Mouse (Mus musculus) hindbrain, embryonic 10.5 days (tissue): ENCODE results near the gene Tcte1. TPM values are rescaled to one million over a fixed set of nuclear protein-coding genes. Genes with fewer than 3 reads are reported as not detected.

ENCODE experiments used
- DNase-seq: peaks from one replicate; pipeline ENCODE4 v3.0.0-alpha.2; 2017; ENCODE audit warnings: low spot score
- H3K27ac ChIP-seq: fragments of 300-500 bp; sonication (generic); 2 replicates; pipeline ENCODE4 v1.5.1; 2016; ENCODE audit warnings: mild to moderate bottlenecking, moderate library complexity
- H3K27me3 ChIP-seq: fragments of 300-500 bp; sonication (generic); 2 replicates; pipeline ENCODE4 v1.6.1; 2016; ENCODE audit warnings: mild to moderate bottlenecking; ENCODE audit not compliant: poor library complexity, insufficient read depth, severe bottlenecking
- H3K36me3 ChIP-seq: fragments of 300-500 bp; sonication (generic); 2 replicates; pipeline ENCODE4 v1.6.1; 2016; ENCODE audit warnings: mild to moderate bottlenecking, moderate library complexity
- H3K4me1 ChIP-seq: fragments of 300-500 bp; sonication (generic); replicated peaks from 2 replicates; pipeline ENCODE4 v1.6.1; 2016; ENCODE audit warnings: mild to moderate bottlenecking
- H3K4me3 ChIP-seq: fragments of 300-500 bp; sonication (generic); 2 replicates; pipeline ENCODE4 v1.5.1; 2016; ENCODE audit warnings: mild to moderate bottlenecking, moderate library complexity
- H3K9me3 ChIP-seq: fragments of 300-500 bp; sonication (generic); 2 replicates; pipeline ENCODE4 v1.6.1; 2016; ENCODE audit warnings: mild to moderate bottlenecking, moderate library complexity
- WGBS: fragments of 180-500 bp; shearing (Covaris S2); methylation state at CpG from one replicate; pipeline ENCODE4 v1.1.7; 2016; 5-methylcytosine and 5-hydroxymethylcytosine counted together
- polyA plus RNA-seq: library from polyadenylated mRNA; unstranded; fragments of >200 nt; fragmentation: Nextera tagmentation; extraction: Ambion mirVana; gene quantifications from 2 replicates; pipeline ENCODE4 v1.2.1, GENCODE M21; 2016

The Tcte1 gene
- polyA plus RNA-seq, 1 experiment from 2014 or later: 3.8 TPM

GRCm38 (mm10) chr17:45586449-45586837 lies 63.2 kb downstream of the Tcte1 start:
- no peak overlapping the region for H3K4me3 ChIP-seq
- WGBS: 99% methylated on average over 3 of the region's 3 CpGs
- H3K27ac ChIP-seq: peak overlapping the region; percentile 81; the same call in 1 of the 2 replicates

GRCm38 (mm10) chr17:45588370-45588769 lies 65.1 kb downstream of the Tcte1 start:
- Histone ChIP-seq H3K4me3 (no peak overlapping the region), H3K4me1 (peaks cover 54% of the 10 kb centered on the region), H3K9me3 (peaks cover 8% of the 10 kb centered on the region; the same call in 1 of the 2 replicates), H3K27me3 (peaks cover 8% of the 10 kb centered on the region), H3K36me3 (peaks cover 38% of the 10 kb centered on the region), H3K27ac (no peak overlapping the region)
- WGBS: 92% methylated on average over 7 of the region's 7 CpGs
- DNase-seq: no peak

More at GRCm38 (mm10) chr17:45586449-45586837, 63.2 kb downstream of the Tcte1 start:
- Histone ChIP-seq H3K36me3 (peaks cover 38% of the 10 kb centered on the region), H3K27me3 (no peaks in the 10 kb centered on the region), H3K9me3 (peaks cover 8% of the 10 kb centered on the region; the same call in 1 of the 2 replicates), H3K4me1 (peaks cover 38% of the 10 kb centered on the region)
- peak; percentile 39 for DNase-seq

DNA sequence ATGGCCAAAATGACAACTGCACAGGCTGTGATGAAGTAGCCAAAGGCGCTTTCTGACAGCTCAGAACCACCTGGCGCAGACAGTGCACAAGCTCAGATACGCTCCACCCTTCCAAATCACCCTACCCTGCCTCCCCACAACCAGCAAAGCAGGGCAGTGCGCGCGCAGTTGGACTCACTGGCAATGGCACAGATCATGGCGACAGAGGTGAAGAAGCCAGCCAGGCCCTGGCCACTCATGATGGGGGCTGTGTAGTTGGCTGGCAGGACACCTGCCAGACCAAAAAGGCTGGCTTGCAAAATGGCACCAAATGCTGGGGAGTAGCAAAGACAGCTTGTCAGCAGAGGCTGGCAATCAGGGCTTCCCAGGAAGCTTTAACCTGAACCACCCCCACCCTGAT lies 66.0 kb downstream of the Tcte1 start:
- no peak overlapping the region for H3K27ac ChIP-seq
- peaks cover 17% of the 10 kb centered on the region for H3K27me3 ChIP-seq
- H3K36me3 ChIP-seq: peaks cover 38% of the 10 kb centered on the region
- WGBS: 98% methylated on average over 7 of the region's 7 CpGs
- H3K4me3 ChIP-seq: no peak overlapping the region
- H3K9me3 ChIP-seq: peaks cover 8% of the 10 kb centered on the region; the same call in 1 of the 2 replicates
- DNase-seq: no peak
- H3K4me1 ChIP-seq: peaks cover 58% of the 10 kb centered on the region

- H3K4me3 ChIP-seq: no peak overlapping the region
- peaks cover 8% of the 10 kb centered on the region; the same call in 1 of the 2 replicates for H3K9me3 ChIP-seq
- H3K4me1 ChIP-seq: peaks cover 58% of the 10 kb centered on the region
- DNase-seq: no peak
- no peak overlapping the region for H3K27ac ChIP-seq
- 92% methylated on average over 8 of the region's 8 CpGs for WGBS
- H3K27me3 ChIP-seq: peaks cover 23% of the 10 kb centered on the region
- peaks cover 38% of the 10 kb centered on the region for H3K36me3 ChIP-seq
Measured at GRCm38 (mm10) chr17:45589844-45590243, 66.6 kb downstream of the Tcte1 start.

DNA sequence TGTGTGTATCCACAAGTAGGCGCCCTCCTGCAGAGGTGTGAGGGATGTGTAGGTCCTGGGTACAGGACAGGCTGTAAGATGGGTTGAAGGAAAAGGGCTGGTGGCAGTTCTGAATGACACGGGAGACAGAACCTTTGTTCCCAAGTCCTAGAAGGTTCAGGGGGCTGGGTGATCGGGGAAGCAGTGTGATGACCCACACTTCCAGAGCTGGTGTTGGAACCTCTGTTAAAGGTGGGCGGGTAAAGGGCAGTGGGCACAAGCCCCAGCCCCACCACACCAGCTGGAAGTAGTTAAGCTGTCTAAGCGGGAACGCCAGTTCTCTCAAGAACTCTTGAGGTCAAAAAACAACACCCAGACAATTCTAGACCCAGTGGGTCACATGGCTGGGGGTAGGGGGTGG lies 67.2 kb downstream of the Tcte1 start:
- 79% methylated on average over 6 of the region's 6 CpGs for WGBS
- Histone ChIP-seq H3K9me3 (peaks cover 8% of the 10 kb centered on the region; the same call in 1 of the 2 replicates), H3K4me1 (peaks cover 58% of the 10 kb centered on the region), H3K27me3 (peaks cover 28% of the 10 kb centered on the region), H3K27ac (no peak overlapping the region), H3K4me3 (no peak overlapping the region), H3K36me3 (peaks cover 38% of the 10 kb centered on the region)
- DNase-seq: no peak

DNA sequence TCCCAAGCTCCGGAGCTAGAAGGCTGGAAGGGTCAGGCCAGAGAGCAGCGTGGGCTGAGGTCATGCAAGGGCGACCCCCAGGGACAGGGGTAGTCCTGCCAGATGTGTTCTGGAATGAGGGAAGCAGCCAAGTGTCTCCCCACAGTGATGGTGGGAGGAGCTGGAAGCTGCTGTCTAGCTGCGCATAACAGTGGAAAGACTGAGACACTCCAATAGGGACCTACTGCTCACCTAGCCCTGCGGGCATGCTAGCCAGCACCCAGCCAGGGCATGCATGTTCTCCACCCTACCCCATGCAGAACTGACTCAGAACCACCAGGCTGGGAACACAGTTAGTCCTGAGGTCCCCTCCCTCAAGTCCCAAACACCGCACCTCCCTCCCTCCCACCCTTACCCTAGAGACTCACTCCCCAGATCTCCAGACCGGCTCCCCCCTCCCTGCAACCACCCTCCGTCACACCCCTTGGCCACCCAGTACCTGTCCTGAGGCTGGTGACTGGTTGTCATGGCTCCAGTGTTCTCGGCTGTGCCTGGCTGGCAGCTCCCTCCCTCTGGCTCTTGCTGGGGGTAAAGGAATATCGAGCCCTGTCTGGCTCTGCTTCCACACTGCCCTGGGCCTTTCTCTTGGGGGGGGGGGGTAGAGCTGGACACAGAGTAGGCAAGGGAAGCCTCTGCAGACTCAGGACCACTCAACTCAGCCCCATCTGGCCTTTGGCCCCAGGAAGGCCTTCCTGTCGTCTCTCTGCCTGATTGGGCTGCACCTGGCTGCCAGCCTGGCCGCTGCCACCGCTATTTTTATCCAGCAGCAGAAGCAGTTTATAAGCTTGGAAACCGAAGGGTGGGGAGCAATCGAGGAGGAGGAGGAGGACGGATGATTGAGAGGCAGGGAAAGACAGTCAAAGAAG lies 68.7 kb downstream of the Tcte1 start:
- peaks cover 43% of the 10 kb centered on the region for H3K27me3 ChIP-seq
- peaks cover 62% of the 10 kb centered on the region for H3K4me1 ChIP-seq
- H3K27ac ChIP-seq: peak overlapping the region; percentile 36
- H3K36me3 ChIP-seq: peaks cover 26% of the 10 kb centered on the region
- peaks cover 2% of the 10 kb centered on the region; the same call in 1 of the 2 replicates for H3K9me3 ChIP-seq
- WGBS: 50% methylated on average over 16 of the region's 16 CpGs
- peak overlapping the region; percentile 69 for H3K4me3 ChIP-seq
- DNase-seq: no peak

Other genes with a start within 250 kb of the Tcte1 start
- 54.8 and 65.1 TPM in 2 replicates for gene Cdc5l, start 89.7 kb upstream of the Tcte1 start, polyA plus RNA-seq
- gene Spats1, start 48.0 kb upstream of the Tcte1 start, polyA plus RNA-seq: 0.31 and 0.36 TPM in 2 replicates
- 27.7 and 35.0 TPM in 2 replicates for gene Aars2, start 16.6 kb upstream of the Tcte1 start, polyA plus RNA-seq
- 7.2 and 10.6 TPM in 2 replicates for gene Tmem151b, start 26.2 kb downstream of the Tcte1 start, polyA plus RNA-seq
- gene Nfkbie, start 32.3 kb downstream of the Tcte1 start, polyA plus RNA-seq: 8.3 and 9.7 TPM in 2 replicates
- 121 TPM in 2 replicates for gene Slc35b2, start 40.4 kb downstream of the Tcte1 start, polyA plus RNA-seq
- gene Hsp90ab1, start 49.8 kb downstream of the Tcte1 start, polyA plus RNA-seq: 1,585 and 2,006 TPM in 2 replicates
- 60.4 and 72.0 TPM in 2 replicates for gene Slc29a1, start 76.2 kb downstream of the Tcte1 start, polyA plus RNA-seq
- gene Mymx, start 78.7 kb downstream of the Tcte1 start, polyA plus RNA-seq: 0.62 TPM in 1 of 2 replicates, not detected in the other
- 0.31 and 1.2 TPM in 2 replicates for gene Capn11, start 135.9 kb downstream of the Tcte1 start, polyA plus RNA-seq
- gene Mrpl14, start 162.9 kb downstream of the Tcte1 start, polyA plus RNA-seq: 146 and 150 TPM in 2 replicates
- 60.5 and 83.5 TPM in 2 replicates for gene Tmem63b, start 163.5 kb downstream of the Tcte1 start, polyA plus RNA-seq
- gene 1600014C23Rik, start 210.4 kb downstream of the Tcte1 start, polyA plus RNA-seq: 0.58 and 0.67 TPM in 2 replicates